Mouse (Mus musculus) frontal cortex, postnatal 10 days (tissue): Measurements from ENCODE around the gene AC109138.7.
A peak's percentile ranks its signal among the peaks of the same experiment; 100 is the strongest.

Experiments
- DNase-seq, 2 experiments: peaks; one replicate each; pipeline ENCODE4 v3.0.0; 2022; ENCODE audit warnings: low spot score in 2 of 2, mixed read lengths in 1 of 2

The AC109138.7 gene

GRCm38 (mm10) chr19:4217855-4218254, 3.7 kb downstream of the AC109138.7 start:
- no peak for DNase-seq

- DNase-seq: no peak
These were observed 4.1 kb downstream of the AC109138.7 start for GRCm38 (mm10) chr19:4218293-4218692.

- no peak for DNase-seq
These were observed 4.6 kb downstream of the AC109138.7 start for GRCm38 (mm10) chr19:4218784-4219183.

GRCm38 (mm10) chr19:4219943-4220342, 5.8 kb downstream of the AC109138.7 start:
- DNase-seq: no peak

GRCm38 (mm10) chr19:4220416-4220815, 6.3 kb downstream of the AC109138.7 start:
- no peak for DNase-seq

- DNase-seq: no peak
These were observed 7.0 kb downstream of the AC109138.7 start for GRCm38 (mm10) chr19:4220957-4221743.

GRCm38 (mm10) chr19:4222165-4222564, 8.0 kb downstream of the AC109138.7 start:
- DNase-seq: no peak

- no peak for DNase-seq
These were observed 12.6 kb downstream of the AC109138.7 start for GRCm38 (mm10) chr19:4226779-4227178.

- DNase-seq: no peak
These were observed 13.3 kb downstream of the AC109138.7 start for GRCm38 (mm10) chr19:4227446-4227845.

- DNase-seq: peak in 1 of 2 experiments; percentile 74
These were observed 13.9 kb downstream of the AC109138.7 start for GRCm38 (mm10) chr19:4227894-4228678.

GRCm38 (mm10) chr19:4228891-4229290, 14.7 kb downstream of the AC109138.7 start:
- no peak for DNase-seq

- DNase-seq: no peak
These were observed 15.4 kb downstream of the AC109138.7 start for GRCm38 (mm10) chr19:4229451-4230076.

GRCm38 (mm10) chr19:4230415-4230814, 16.3 kb downstream of the AC109138.7 start:
- DNase-seq: no peak

- peak; percentile 95 to 96 for DNase-seq
These were observed 17.4 kb downstream of the AC109138.7 start, which contains the start of gene Pold4 for GRCm38 (mm10) chr19:4231253-4232185. TSS of gene Pold4 (plus strand) at chr19:4231899.

- DNase-seq: peak in 1 of 2 experiments; percentile 56
These were observed 18.0 kb downstream of the AC109138.7 start for GRCm38 (mm10) chr19:4232186-4232572.

- DNase-seq: no peak
These were observed 18.5 kb downstream of the AC109138.7 start for GRCm38 (mm10) chr19:4232651-4233050.

GRCm38 (mm10) chr19:4234548-4234947, 20.4 kb downstream of the AC109138.7 start:
- DNase-seq: no peak

- DNase-seq: no peak
These were observed 26.1 kb downstream of the AC109138.7 start for GRCm38 (mm10) chr19:4240247-4240668.

GRCm38 (mm10) chr19:4242416-4242815, 28.3 kb downstream of the AC109138.7 start:
- no peak for DNase-seq

- no peak for DNase-seq
These were observed 30.6 kb downstream of the AC109138.7 start for GRCm38 (mm10) chr19:4244775-4245174.

GRCm38 (mm10) chr19:4247010-4247409, 32.9 kb downstream of the AC109138.7 start:
- DNase-seq: no peak
